Mouse (Mus musculus): ENCODE data around the gene Rtn2.

DNA sequence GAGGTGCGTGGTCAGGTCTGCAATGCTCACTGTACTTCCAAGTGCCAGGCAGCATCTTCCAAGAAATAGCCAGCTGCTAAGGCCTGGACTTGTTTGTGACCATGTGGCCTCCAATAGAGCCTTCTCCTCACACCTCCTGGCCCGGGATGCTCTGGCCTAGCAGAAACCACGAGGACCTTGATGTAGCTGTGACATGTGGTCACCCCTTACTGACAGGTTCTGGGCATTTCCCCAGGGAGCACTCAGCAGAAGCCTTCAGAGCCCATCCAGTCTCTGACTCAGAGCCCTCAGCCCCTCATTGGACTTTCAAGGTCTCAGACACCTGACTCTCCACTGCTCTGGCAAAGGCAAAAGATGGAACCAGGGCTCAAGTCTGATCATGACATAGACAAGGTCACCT lies 37.3 kb upstream of the Rtn2 start:
- TF ChIP-seq GATA1 (IDR thresholded peaks at IDR 0.05; ENCODE audit: low read length), result no peak
- TF ChIP-seq TAL1 (IDR thresholded peaks at IDR 0.05; ENCODE audit: low read length), result no peak

Data from erythroblast, embryonic 14.5 days (primary cell).